Mouse (Mus musculus): ENCODE results near the gene Hist1h2ab.

- TF ChIP-seq CTCF (conservative IDR thresholded peaks at IDR 0.05; ENCODE audit: insufficient read depth, insufficient read length, low read depth, low read length) (no peak), POLR2A (IDR thresholded peaks at IDR 0.05; ENCODE audit: low read depth, low read length) (no peak)
These were observed 42.3 kb upstream of the Hist1h2ab start for GRCm38 (mm10) chr13:23708654-23709053.

Measured in kidney, adult 2 months (tissue).